Mouse (Mus musculus) liver, embryonic 14.5 days (tissue): ENCODE data around the gene Fcer1g.

Experiments
- CTCF ChIP-seq: IDR thresholded peaks from 2 replicates; pipeline ENCODE4 v1.5.1; 2016; ENCODE audit warnings: antibody characterized with exemption, low read depth, control low read depth
- EP300 ChIP-seq: IDR thresholded peaks from 2 replicates; pipeline ENCODE4 v1.6.1; 2016; ENCODE audit warnings: antibody characterized with exemption, low read depth

GRCm38 (mm10) chr1:171212854-171213253 is 21.3 kb downstream of the Fcer1g start:
- TF ChIP-seq EP300 (no peak), CTCF (no peak)
